Mouse (Mus musculus) intestine, embryonic 16.5 days (tissue): ENCODE measurements around the gene Trappc11. TPM values are rescaled to one million over a fixed set of nuclear protein-coding genes. Genes with fewer than 3 reads are reported as not detected.

Source experiments
- ATAC-seq: fragments of 200-750 bp; cut with Nextera tagmentation; 2 replicates; pipeline ENCODE4 v1.8.0; 2017; ENCODE audit warnings: moderate TSS enrichment, moderate library complexity
- H3K27ac ChIP-seq: fragments of 300-500 bp; sonication (generic); 2 replicates; pipeline ENCODE4 v1.5.1; 2014; ENCODE audit warnings: mild to moderate bottlenecking, low read length
- H3K27me3 ChIP-seq: fragments of 300-500 bp; sonication (generic); replicated peaks from 2 replicates; pipeline ENCODE4 v1.6.1; 2014; ENCODE audit warnings: low read length, control low read depth, mixed read lengths; ENCODE audit not compliant: control insufficient read depth, insufficient read depth
- H3K36me3 ChIP-seq: fragments of 300-500 bp; sonication (generic); 2 replicates; pipeline ENCODE4 v1.6.1; 2014; ENCODE audit warnings: low read length, control low read depth; ENCODE audit not compliant: control insufficient read depth, insufficient read depth
- H3K4me1 ChIP-seq: fragments of 300-500 bp; sonication (generic); 2 replicates; pipeline ENCODE4 v1.6.1; 2014; ENCODE audit warnings: low read length, control low read depth, mixed read lengths; ENCODE audit not compliant: control insufficient read depth, insufficient read depth
- H3K4me2 ChIP-seq: fragments of 300-500 bp; sonication (generic); 2 replicates; pipeline ENCODE4 v1.6.1; 2014; ENCODE audit warnings: low read depth, low read length, control low read depth
- H3K4me3 ChIP-seq: fragments of 300-500 bp; sonication (generic); 2 replicates; pipeline ENCODE4 v1.5.1; 2014; ENCODE audit warnings: mild to moderate bottlenecking, low read length
- H3K9ac ChIP-seq: fragments of 300-500 bp; sonication (generic); 2 replicates; pipeline ENCODE4 v1.6.1; 2014; ENCODE audit warnings: low read depth, low read length
- H3K9me3 ChIP-seq: fragments of 300-500 bp; sonication (generic); 2 replicates; pipeline ENCODE4 v1.6.1; 2016; ENCODE audit warnings: low read length, control low read depth; ENCODE audit not compliant: control insufficient read depth
- WGBS: fragments of 180-500 bp; shearing (Covaris S2); extraction: QIAGEN DNeasy Blood & Tissue Kit; methylation state at CpG from one replicate; pipeline ENCODE4 v1.1.7; 2014; 5-methylcytosine and 5-hydroxymethylcytosine counted together
- polyA plus RNA-seq: library from polyadenylated mRNA; unstranded; fragments of >200 nt; fragmentation: Nextera tagmentation; extraction: Ambion mirVana; gene quantifications from 2 replicates; pipeline ENCODE4 v1.2.1, GENCODE M21; 2015

Gene Trappc11
- polyA plus RNA-seq, 1 experiment from 2014 or later = 26.1 TPM

DNA sequence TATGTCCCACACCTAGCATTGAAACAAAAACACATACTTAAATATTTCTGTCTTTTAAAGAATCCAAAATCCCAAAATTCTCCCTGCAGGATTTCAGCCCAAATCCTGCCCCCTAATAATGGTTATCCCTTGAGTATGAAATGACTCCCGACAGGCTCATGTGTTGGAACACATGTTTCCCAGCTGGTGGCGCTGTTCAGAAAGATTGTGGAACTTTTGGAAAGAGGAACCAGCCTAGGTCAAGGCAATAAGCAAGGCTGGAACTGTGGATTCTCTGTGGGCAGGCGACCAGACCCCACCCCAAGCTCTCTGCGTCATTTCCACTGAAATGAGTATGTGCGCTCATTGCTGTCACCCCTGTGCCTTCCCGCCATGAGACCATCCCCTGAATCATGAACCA is 20.3 kb upstream of the Trappc11 start:
- Histone ChIP-seq H3K4me3 (no peak overlapping the region), H3K36me3 (peaks cover 13% of the 10 kb centered on the region; the same call in 1 of the 2 replicates), H3K9me3 (no peaks in the 10 kb centered on the region), H3K4me2 (no peak overlapping the region), H3K27ac (no peak overlapping the region), H3K4me1 (no peaks in the 10 kb centered on the region), H3K27me3 (no peaks in the 10 kb centered on the region), H3K9ac (no peak overlapping the region)
- 85% methylated on average over 6 of the region's 6 CpGs for WGBS
- no peak for ATAC-seq

DNA sequence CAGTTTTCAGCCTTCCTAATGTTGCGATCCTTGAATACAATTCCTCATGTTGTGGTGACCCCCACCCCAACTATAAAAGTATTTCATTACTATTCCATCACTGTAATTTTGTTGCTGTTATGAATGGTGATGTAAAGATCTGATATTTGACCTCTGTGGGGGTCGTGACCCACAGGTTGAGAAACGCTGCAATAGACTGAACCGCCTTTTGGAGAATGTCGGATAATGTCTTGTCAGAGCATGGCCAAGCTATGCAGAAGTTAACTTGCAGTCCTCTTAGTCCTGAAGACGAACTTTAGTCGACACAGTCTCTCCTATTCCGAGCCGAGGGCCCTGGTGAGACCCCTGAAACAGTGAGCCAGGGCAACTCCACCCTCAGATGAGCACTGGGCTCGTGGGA is 13.8 kb upstream of the Trappc11 start:
- H3K9ac ChIP-seq = no peak overlapping the region
- H3K4me1 ChIP-seq = no peaks in the 10 kb centered on the region
- WGBS = 95% methylated on average over 10 of the region's 10 CpGs
- no peak overlapping the region for H3K4me3 ChIP-seq
- H3K27me3 ChIP-seq = no peaks in the 10 kb centered on the region
- ATAC-seq = no peak
- peaks cover 34% of the 10 kb centered on the region for H3K36me3 ChIP-seq
- H3K4me2 ChIP-seq = no peak overlapping the region
- H3K9me3 ChIP-seq = no peaks in the 10 kb centered on the region
- no peak overlapping the region for H3K27ac ChIP-seq

DNA sequence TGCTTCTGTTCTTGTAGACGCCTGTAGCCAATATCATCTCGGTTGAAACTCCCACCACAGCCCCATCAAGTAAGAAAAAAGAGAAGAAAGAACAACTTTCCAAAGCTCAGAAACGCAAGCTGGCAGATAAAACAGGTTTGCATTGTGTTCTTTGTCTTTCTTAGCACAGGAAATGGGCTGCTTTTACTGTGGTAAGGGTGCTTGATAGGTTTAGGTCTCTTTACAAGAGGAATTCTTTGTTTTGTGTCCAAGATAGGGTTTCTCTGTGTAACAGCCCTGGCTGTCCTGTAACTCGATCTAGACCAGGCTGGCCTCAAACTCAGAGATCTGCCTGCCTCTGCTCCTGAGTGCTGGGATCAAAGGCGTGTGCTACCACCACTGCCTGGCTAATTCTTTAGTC is 10.8 kb upstream of the Trappc11 start:
- ATAC-seq = no peak
- H3K4me2 ChIP-seq = no peak overlapping the region
- no peaks in the 10 kb centered on the region for H3K27me3 ChIP-seq
- peaks cover 26% of the 10 kb centered on the region for H3K36me3 ChIP-seq
- H3K27ac ChIP-seq = no peak overlapping the region
- H3K4me1 ChIP-seq = no peaks in the 10 kb centered on the region
- 90% methylated on average over 5 of the region's 5 CpGs for WGBS
- no peak overlapping the region for H3K4me3 ChIP-seq
- H3K9me3 ChIP-seq = no peaks in the 10 kb centered on the region
- no peak overlapping the region for H3K9ac ChIP-seq

DNA sequence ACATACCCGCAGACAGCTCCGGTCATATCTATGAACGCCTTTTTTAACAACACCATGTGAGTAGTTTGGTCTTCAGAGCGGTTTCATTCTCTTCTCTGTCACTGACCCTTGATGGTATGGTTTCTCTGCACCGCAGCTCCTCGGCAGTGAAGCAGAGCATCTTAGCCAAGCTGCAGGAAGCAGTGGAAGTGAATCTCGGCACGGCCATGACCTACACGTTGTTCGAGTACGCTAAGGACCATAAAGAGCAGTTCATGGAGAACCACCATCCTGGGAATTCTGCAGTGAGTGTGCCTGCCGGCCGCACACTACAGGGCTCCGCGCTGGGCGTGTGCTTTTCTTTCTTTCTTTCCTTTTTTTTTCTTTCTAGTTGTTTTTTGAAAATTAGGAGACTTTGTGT is 9.5 kb upstream of the Trappc11 start:
- Histone ChIP-seq H3K9me3 (no peaks in the 10 kb centered on the region), H3K9ac (no peak overlapping the region), H3K4me1 (no peaks in the 10 kb centered on the region), H3K27me3 (no peaks in the 10 kb centered on the region), H3K4me2 (no peak overlapping the region), H3K36me3 (peaks cover 16% of the 10 kb centered on the region), H3K4me3 (no peak overlapping the region), H3K27ac (no peak overlapping the region)
- WGBS = 96% methylated on average over 16 of the region's 16 CpGs
- ATAC-seq = no peak

DNA sequence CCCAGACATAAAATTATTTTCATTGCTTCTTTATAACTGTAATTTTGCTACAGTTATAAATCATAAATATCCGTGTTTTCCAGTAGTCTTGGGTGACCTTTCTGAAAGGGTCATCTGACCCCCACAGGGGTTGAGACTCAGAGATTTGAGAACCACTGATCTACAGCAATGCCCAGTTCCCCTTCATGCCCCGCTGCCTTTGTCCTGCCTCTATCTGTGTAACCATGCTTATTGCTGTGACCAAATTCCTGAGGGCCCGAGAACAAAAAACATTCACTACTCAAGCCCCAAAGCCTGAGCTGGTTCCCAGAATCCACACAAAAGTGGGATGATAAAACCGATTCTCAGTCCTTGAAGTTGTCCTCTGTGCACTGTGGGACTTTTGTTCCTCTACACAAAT is 5.1 kb upstream of the Trappc11 start:
- Histone ChIP-seq H3K9ac (no peak overlapping the region), H3K27me3 (no peaks in the 10 kb centered on the region), H3K4me2 (no peak overlapping the region), H3K27ac (no peak overlapping the region), H3K9me3 (no peaks in the 10 kb centered on the region), H3K36me3 (no peaks in the 10 kb centered on the region), H3K4me3 (no peak overlapping the region), H3K4me1 (peaks cover 3% of the 10 kb centered on the region)
- no peak for ATAC-seq
- WGBS = 87% methylated on average over 4 of the region's 4 CpGs

DNA sequence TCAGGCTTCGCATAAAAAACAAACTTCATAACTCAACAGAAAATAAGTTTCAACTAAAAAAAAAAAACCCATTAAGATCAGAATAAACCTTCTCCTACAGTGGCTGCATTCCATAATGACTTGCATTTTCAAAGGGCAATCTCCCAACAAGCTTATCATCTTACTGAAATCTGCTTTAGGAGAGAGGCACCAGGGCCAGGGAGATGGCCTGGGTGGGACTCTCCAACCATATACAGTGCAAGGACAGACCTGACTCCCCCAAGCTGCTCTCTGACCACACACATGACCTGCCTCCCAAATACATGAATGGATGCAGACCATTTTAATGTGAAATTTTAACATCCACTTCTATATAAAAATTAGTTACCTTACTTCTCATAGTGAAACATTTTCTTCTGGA is 5.2 kb downstream of the Trappc11 start:
- Histone ChIP-seq H3K9ac (no peak overlapping the region), H3K27me3 (no peaks in the 10 kb centered on the region), H3K36me3 (peaks cover 17% of the 10 kb centered on the region), H3K4me1 (peaks cover 6% of the 10 kb centered on the region; the same call in 1 of the 2 replicates), H3K9me3 (no peaks in the 10 kb centered on the region), H3K4me3 (no peak overlapping the region), H3K27ac (no peak overlapping the region), H3K4me2 (no peak overlapping the region)
- 96% methylated on average over 1 of the region's 1 CpGs for WGBS
- no peak for ATAC-seq

DNA sequence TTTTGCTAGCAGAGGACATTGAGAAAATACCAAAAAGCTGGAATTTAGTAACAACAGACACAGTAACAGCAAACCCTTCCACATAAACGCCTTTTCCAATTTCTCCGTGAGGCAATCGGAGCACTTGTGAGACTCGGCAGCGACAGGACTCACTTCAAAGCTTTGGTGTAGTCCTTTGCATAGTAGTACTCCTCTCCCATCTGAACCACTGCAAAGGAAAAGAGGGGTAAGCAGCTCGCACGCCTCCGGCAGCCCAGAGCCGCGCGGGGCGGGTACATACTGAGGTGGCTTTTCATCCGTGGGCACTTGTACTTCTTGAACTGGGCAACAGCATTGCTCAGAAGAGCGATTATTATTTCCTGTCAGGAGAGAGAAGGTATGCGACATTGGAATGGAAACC is 19.7 kb downstream of the Trappc11 start:
- no peak for ATAC-seq
- Histone ChIP-seq H3K36me3 (peaks cover 8% of the 10 kb centered on the region), H3K4me2 (no peak overlapping the region), H3K4me1 (no peaks in the 10 kb centered on the region), H3K27me3 (no peaks in the 10 kb centered on the region), H3K4me3 (no peak overlapping the region), H3K9me3 (no peaks in the 10 kb centered on the region), H3K27ac (no peak overlapping the region), H3K9ac (no peak overlapping the region)
- 94% methylated on average over 15 of the region's 15 CpGs for WGBS

DNA sequence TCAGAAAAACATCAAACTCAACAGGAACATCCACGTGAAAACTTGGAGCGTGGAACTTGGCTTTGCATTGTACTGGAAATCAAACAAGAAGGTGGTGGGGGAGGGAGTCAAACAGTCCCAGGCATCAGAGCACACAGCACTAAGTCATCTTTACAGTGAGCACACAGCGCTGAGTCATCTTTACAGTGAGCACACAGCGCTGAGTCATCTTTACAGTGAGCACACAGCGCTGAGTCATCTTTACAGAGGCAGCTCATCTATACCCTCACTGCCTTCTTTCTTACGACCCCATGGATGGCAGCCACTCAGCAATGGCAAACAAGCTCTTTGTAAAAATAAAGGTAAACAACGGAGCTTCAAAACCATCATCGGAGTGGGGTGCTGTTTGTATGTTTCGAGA is 22.3 kb downstream of the Trappc11 start:
- 90% methylated on average over 9 of the region's 9 CpGs for WGBS
- Histone ChIP-seq H3K27ac (no peak overlapping the region), H3K9ac (no peak overlapping the region), H3K27me3 (no peaks in the 10 kb centered on the region), H3K9me3 (no peaks in the 10 kb centered on the region), H3K4me2 (no peak overlapping the region), H3K36me3 (peaks cover 2% of the 10 kb centered on the region), H3K4me3 (no peak overlapping the region), H3K4me1 (no peaks in the 10 kb centered on the region)
- ATAC-seq = no peak

DNA sequence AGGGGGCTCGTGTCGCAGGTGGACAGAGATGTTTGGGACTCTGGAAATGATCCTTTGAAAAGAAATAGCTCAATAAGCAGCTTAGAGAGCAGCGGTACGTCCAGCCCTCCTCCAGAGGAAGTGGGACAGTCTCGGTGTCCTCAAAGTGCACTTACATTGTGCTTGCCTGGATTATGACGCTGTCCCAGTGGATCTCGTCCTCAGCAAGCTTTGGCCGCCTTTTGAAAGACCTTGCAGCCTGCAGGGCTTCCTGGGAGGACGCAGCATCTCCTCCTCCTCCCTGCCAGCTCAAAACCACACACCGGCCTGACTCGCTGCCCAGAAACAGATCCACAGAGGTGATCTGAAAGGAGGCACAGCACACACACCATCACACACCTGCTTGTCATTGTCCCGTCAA is 27.8 kb downstream of the Trappc11 start:
- H3K4me3 ChIP-seq = no peak overlapping the region
- H3K9me3 ChIP-seq = no peaks in the 10 kb centered on the region
- H3K36me3 ChIP-seq = peaks cover 7% of the 10 kb centered on the region
- ATAC-seq = no peak
- no peaks in the 10 kb centered on the region for H3K27me3 ChIP-seq
- no peak overlapping the region for H3K4me2 ChIP-seq
- no peaks in the 10 kb centered on the region for H3K4me1 ChIP-seq
- no peak overlapping the region for H3K27ac ChIP-seq
- 92% methylated on average over 12 of the region's 12 CpGs for WGBS
- H3K9ac ChIP-seq = no peak overlapping the region

DNA sequence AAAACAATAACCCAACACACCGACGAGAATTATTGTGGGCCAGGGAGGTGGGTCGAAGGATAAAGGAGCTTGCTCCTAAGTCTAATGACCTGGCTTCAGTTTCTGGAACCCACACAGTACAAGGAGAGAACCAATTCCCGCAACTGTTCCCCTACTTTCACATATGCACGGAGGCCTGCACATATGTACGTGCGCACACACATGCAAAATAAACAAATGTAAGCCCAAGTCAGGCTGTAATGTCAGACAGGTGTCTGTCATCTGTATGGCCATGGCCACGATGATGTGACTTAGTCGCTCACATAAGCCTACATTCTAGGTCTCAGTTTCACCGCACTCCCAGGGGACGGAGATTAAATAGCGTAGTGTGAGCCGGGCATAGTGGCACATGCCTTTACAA is 30.7 kb downstream of the Trappc11 start:
- no peaks in the 10 kb centered on the region for H3K9me3 ChIP-seq
- H3K4me3 ChIP-seq = no peak overlapping the region
- H3K4me2 ChIP-seq = no peak overlapping the region
- peaks cover 5% of the 10 kb centered on the region for H3K36me3 ChIP-seq
- H3K4me1 ChIP-seq = no peaks in the 10 kb centered on the region
- no peak overlapping the region for H3K27ac ChIP-seq
- no peak overlapping the region for H3K9ac ChIP-seq
- 94% methylated on average over 13 of the region's 13 CpGs for WGBS
- no peaks in the 10 kb centered on the region for H3K27me3 ChIP-seq
- no peak for ATAC-seq
